Mouse (Mus musculus) CH12.LX (cell line): ENCODE data around the gene Hist1h3g. TPM values are rescaled to one million over a fixed set of nuclear protein-coding genes. Genes with fewer than 3 reads are reported as not detected.

Source experiments
- BHLHE40 ChIP-seq: IDR thresholded peaks from 2 replicates; pipeline ENCODE4 v1.6.1; 2011; ENCODE audit warnings: mild to moderate bottlenecking, low read depth, low read length, improper control_type of control experiment
- CHD1 ChIP-seq: IDR thresholded peaks from 2 replicates; pipeline ENCODE4 v1.6.1; 2012; ENCODE audit warnings: low read depth, low read length, improper control_type of control experiment, inconsistent platforms
- ELF1 ChIP-seq: IDR thresholded peaks from 2 replicates; pipeline ENCODE4 v1.6.1; 2014; ENCODE audit warnings: low read depth, mild to moderate bottlenecking, inconsistent platforms, low read length, improper control_type of control experiment
- ETS1 ChIP-seq: conservative IDR thresholded peaks from 2 replicates; pipeline ENCODE4 v1.6.1; 2012; ENCODE audit warnings: low read depth, mild to moderate bottlenecking, inconsistent platforms, low read length, improper control_type of control experiment, moderate library complexity
- IRF4 ChIP-seq: IDR thresholded peaks from 2 replicates; pipeline ENCODE4 v1.6.1; 2014; ENCODE audit warnings: low read depth, mild to moderate bottlenecking, inconsistent platforms, low read length, improper control_type of control experiment
- JUN ChIP-seq: IDR thresholded peaks from 2 replicates; pipeline ENCODE4 v1.6.1; 2011; ENCODE audit warnings: low read depth, mild to moderate bottlenecking, low read length, improper control_type of control experiment, moderate library complexity; ENCODE audit not compliant: insufficient read depth
- JUND ChIP-seq: conservative IDR thresholded peaks from 2 replicates; pipeline ENCODE4 v1.6.1; 2011; ENCODE audit warnings: low read depth, low read length, improper control_type of control experiment
- MAFK ChIP-seq: IDR thresholded peaks from 2 replicates; pipeline ENCODE4 v1.6.1; 2011; ENCODE audit warnings: low read length, improper control_type of control experiment; ENCODE audit not compliant: insufficient replicate concordance
- MAX ChIP-seq: IDR thresholded peaks from 2 replicates; pipeline ENCODE4 v1.6.1; 2011; ENCODE audit warnings: low read length, improper control_type of control experiment
- MXI1 ChIP-seq: IDR thresholded peaks from 2 replicates; pipeline ENCODE4 v1.6.1; 2011; ENCODE audit warnings: mild to moderate bottlenecking, low read depth, low read length, improper control_type of control experiment
- NELFE ChIP-seq: IDR thresholded peaks from 2 replicates; pipeline ENCODE4 v1.6.1; 2011; ENCODE audit warnings: low read depth, low read length, improper control_type of control experiment
- PAX5 ChIP-seq: IDR thresholded peaks from 2 replicates; pipeline ENCODE4 v1.6.1; 2012; ENCODE audit warnings: low read length, inconsistent platforms, mixed read lengths
- POLR2A ChIP-seq: IDR thresholded peaks from 2 replicates; pipeline ENCODE4 v1.6.1; 2011; ENCODE audit warnings: low read depth, mild to moderate bottlenecking, improper control_type of control experiment, low read length
- POLR2AphosphoS2 ChIP-seq: IDR thresholded peaks from 2 replicates; pipeline ENCODE4 v1.6.1; 2011; ENCODE audit warnings: low read depth, low read length, improper control_type of control experiment
- SIN3A ChIP-seq: IDR thresholded peaks from 2 replicates; pipeline ENCODE4 v1.6.1; 2012; ENCODE audit warnings: low read length, improper control_type of control experiment, inconsistent platforms
- UBTF ChIP-seq: IDR thresholded peaks from 2 replicates; pipeline ENCODE4 v1.6.1; 2012; ENCODE audit warnings: low read depth, mild to moderate bottlenecking, inconsistent platforms, low read length, improper control_type of control experiment, moderate library complexity
- USF1 ChIP-seq: IDR thresholded peaks from 2 replicates; pipeline ENCODE4 v1.6.1; 2014; ENCODE audit warnings: low read depth, mild to moderate bottlenecking, inconsistent platforms, low read length, improper control_type of control experiment
- ZNF384 ChIP-seq: IDR thresholded peaks from 2 replicates; pipeline ENCODE4 v1.6.1; 2012; ENCODE audit warnings: low read depth, low read length, improper control_type of control experiment, inconsistent platforms
- polyA plus RNA-seq: library from polyadenylated mRNA; unstranded; fragments of >175 nt; gene quantifications from 2 replicates; pipeline ENCODE4 v1.2.1, GENCODE M21; 2012; ENCODE audit warnings: low read depth; ENCODE audit not compliant: insufficient read length
- total RNA-seq, 2 experiments: library from RNA; depleted of rRNA; stranded (reverse); fragments of 300-350 nt in 1 of 2; fragments of >200 nt in 1 of 2; gene quantifications; 2 replicates each; pipeline ENCODE4 v1.2.3; 2012 to 2014

Hist1h3g gene
- total and polyA plus RNA-seq, 3 experiments: 3.4 to 608 (median 75.3) TPM

DNA sequence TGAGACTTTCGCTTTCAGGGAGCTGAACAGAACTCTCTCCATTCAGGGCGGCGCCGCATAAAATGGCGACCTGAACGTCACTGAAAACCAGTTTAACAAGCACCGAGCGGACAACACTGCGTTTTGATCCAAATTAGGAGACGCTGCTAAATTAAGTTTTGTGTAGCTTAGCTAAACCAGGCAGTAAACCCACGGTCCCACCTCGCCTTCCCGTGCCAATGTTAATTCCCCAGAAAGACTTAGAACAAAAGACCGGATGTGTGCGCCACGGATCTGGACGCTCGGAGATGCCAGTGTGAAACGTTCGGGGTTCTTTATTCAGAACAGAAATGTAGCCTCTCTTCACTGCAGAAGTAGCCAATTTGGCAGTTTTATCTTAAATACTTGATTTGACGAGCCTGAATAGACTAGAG is 49.8 kb downstream of the Hist1h3g start (continued):
- TF ChIP-seq ETS1 (no peak), PAX5 (no peak), MXI1 (no peak), MAFK (peak; percentile 51; the same call in 1 of the 2 replicates), MAX (no peak), JUND (0 out of 2 replicates have a peak, but pooled peaks have one; percentile 26), USF1 (no peak), SIN3A (peak; percentile 85), JUN (no peak), BHLHE40 (no peak; the same call in 1 of the 2 replicates), ELF1 (no peak), CHD1 (peak; percentile 69), POLR2AphosphoS2 (peak; percentile 100), IRF4 (peak; percentile 48; the same call in 1 of the 2 replicates), UBTF (no peak), NELFE (peak; percentile 67), POLR2A (peak; percentile 94), ZNF384 (no peak)
- TF ChIP-seq, all 38 proteins: peak for 14

Other genes with a start within 250 kb of the Hist1h3g start
Only the 20 nearest of the 34 such genes appear.
- gene Abt1, start 111.6 kb upstream of the Hist1h3g start, total RNA-seq (2012; rRNA removed): 10.1 and 13.1 TPM in 2 replicates
- 14.4 and 15.4 TPM in 2 replicates for gene Abt1, start 111.6 kb upstream of the Hist1h3g start, total RNA-seq (2014; rRNA removed)
- gene Abt1, start 111.6 kb upstream of the Hist1h3g start, polyA plus RNA-seq: 11.7 and 12.9 TPM in 2 replicates
- 0.38 and 0.51 TPM in 2 replicates for gene Btn1a1, start 69.5 kb upstream of the Hist1h3g start, total RNA-seq (2012; rRNA removed)
- gene Btn1a1, start 69.5 kb upstream of the Hist1h3g start, total RNA-seq (2014; rRNA removed): 0.20 TPM in 2 replicates
- gene Btn1a1, start 69.5 kb upstream of the Hist1h3g start, polyA plus RNA-seq: 0.08 and 0.21 TPM in 2 replicates
- 1.1 and 1.3 TPM in 2 replicates for gene Btn2a2, start 46.6 kb upstream of the Hist1h3g start, total RNA-seq (2012; rRNA removed)
- gene Btn2a2, start 46.6 kb upstream of the Hist1h3g start, total RNA-seq (2014; rRNA removed): 1.2 and 1.3 TPM in 2 replicates
- 2.1 and 2.8 TPM in 2 replicates for gene Btn2a2, start 46.6 kb upstream of the Hist1h3g start, polyA plus RNA-seq
- 4,350 and 4,957 TPM in 2 replicates for gene Hist1h4h, start 4.4 kb upstream of the Hist1h3g start, total RNA-seq (2012; rRNA removed)
- 14.0 and 19.4 TPM in 2 replicates for gene Hist1h4h, start 4.4 kb upstream of the Hist1h3g start, total RNA-seq (2014; rRNA removed)
- 3.4 and 5.5 TPM in 2 replicates for gene Hist1h4h, start 4.4 kb upstream of the Hist1h3g start, polyA plus RNA-seq
- gene Hist1h2af, start 1.5 kb upstream of the Hist1h3g start, total RNA-seq (2012; rRNA removed): 824 and 932 TPM in 2 replicates
- gene Hist1h2af, start 1.5 kb upstream of the Hist1h3g start, total RNA-seq (2014; rRNA removed): 45.2 and 57.1 TPM in 2 replicates
- 68.6 and 97.0 TPM in 2 replicates for gene Hist1h2af, start 1.5 kb upstream of the Hist1h3g start, polyA plus RNA-seq
- 261 and 290 TPM in 2 replicates for gene Hist1h2bh, start 8.0 kb downstream of the Hist1h3g start, total RNA-seq (2012; rRNA removed)
- 5.7 and 8.0 TPM in 2 replicates for gene Hist1h2bh, start 8.0 kb downstream of the Hist1h3g start, total RNA-seq (2014; rRNA removed)
- 0.56 and 0.77 TPM in 2 replicates for gene Hist1h2bh, start 8.0 kb downstream of the Hist1h3g start, polyA plus RNA-seq
- 553 and 608 TPM in 2 replicates for gene Hist1h3f, start 8.6 kb downstream of the Hist1h3g start, total RNA-seq (2012; rRNA removed)
- 5.1 and 8.0 TPM in 2 replicates for gene Hist1h3f, start 8.6 kb downstream of the Hist1h3g start, total RNA-seq (2014; rRNA removed)
- 0.23 and 0.30 TPM in 2 replicates for gene Hist1h3f, start 8.6 kb downstream of the Hist1h3g start, polyA plus RNA-seq
- gene Hist1h4f, start 16.2 kb downstream of the Hist1h3g start, total RNA-seq (2012; rRNA removed): 4,390 and 4,902 TPM in 2 replicates
- gene Hist1h4f, start 16.2 kb downstream of the Hist1h3g start, total RNA-seq (2014; rRNA removed): 17.8 and 27.1 TPM in 2 replicates
- 4.0 and 9.0 TPM in 2 replicates for gene Hist1h4f, start 16.2 kb downstream of the Hist1h3g start, polyA plus RNA-seq
- 112 and 132 TPM in 2 replicates for gene Hist1h1d, start 17.8 kb downstream of the Hist1h3g start, total RNA-seq (2012; rRNA removed)
- 1.8 and 2.3 TPM in 2 replicates for gene Hist1h1d, start 17.8 kb downstream of the Hist1h3g start, total RNA-seq (2014; rRNA removed)
- gene Hist1h1d, start 17.8 kb downstream of the Hist1h3g start, polyA plus RNA-seq: 0.11 and 0.14 TPM in 2 replicates
- gene Hist1h3e, start 26.9 kb downstream of the Hist1h3g start, total RNA-seq (2012; rRNA removed): 1,307 and 1,484 TPM in 2 replicates
- 20.6 and 24.2 TPM in 2 replicates for gene Hist1h3e, start 26.9 kb downstream of the Hist1h3g start, total RNA-seq (2014; rRNA removed)
- 2.2 and 3.1 TPM in 2 replicates for gene Hist1h3e, start 26.9 kb downstream of the Hist1h3g start, polyA plus RNA-seq
- gene Hist1h2ae, start 35.8 kb downstream of the Hist1h3g start, total RNA-seq (2012; rRNA removed): 648 and 652 TPM in 2 replicates
- gene Hist1h2ae, start 35.8 kb downstream of the Hist1h3g start, total RNA-seq (2014; rRNA removed): 13.4 and 16.3 TPM in 2 replicates
- 1.4 and 3.5 TPM in 2 replicates for gene Hist1h2ae, start 35.8 kb downstream of the Hist1h3g start, polyA plus RNA-seq
- gene Hist1h2bg, start 36.0 kb downstream of the Hist1h3g start, total RNA-seq (2012; rRNA removed): 2,765 and 3,252 TPM in 2 replicates
- 118 and 136 TPM in 2 replicates for gene Hist1h2bg, start 36.0 kb downstream of the Hist1h3g start, total RNA-seq (2014; rRNA removed)
- 9.1 and 9.4 TPM in 2 replicates for gene Hist1h2bg, start 36.0 kb downstream of the Hist1h3g start, polyA plus RNA-seq
- 1,243 and 1,273 TPM in 2 replicates for gene Hist1h2bf, start 38.8 kb downstream of the Hist1h3g start, total RNA-seq (2012; rRNA removed)
- 28.3 and 50.8 TPM in 2 replicates for gene Hist1h2bf, start 38.8 kb downstream of the Hist1h3g start, total RNA-seq (2014; rRNA removed)
- gene Hist1h2bf, start 38.8 kb downstream of the Hist1h3g start, polyA plus RNA-seq: 1.7 TPM in 1 of 2 replicates, not detected in the other
- 744 and 796 TPM in 2 replicates for gene Hist1h2ad, start 39.0 kb downstream of the Hist1h3g start, total RNA-seq (2012; rRNA removed)
- 9.1 and 13.2 TPM in 2 replicates for gene Hist1h2ad, start 39.0 kb downstream of the Hist1h3g start, total RNA-seq (2014; rRNA removed)
- gene Hist1h2ad, start 39.0 kb downstream of the Hist1h3g start, polyA plus RNA-seq: 0.53 TPM in 1 of 2 replicates, not detected in the other
- gene Hist1h3d, start 40.3 kb downstream of the Hist1h3g start, total RNA-seq (2012; rRNA removed): 164 and 182 TPM in 2 replicates
- gene Hist1h3d, start 40.3 kb downstream of the Hist1h3g start, total RNA-seq (2014; rRNA removed): 10.3 and 13.5 TPM in 2 replicates
- gene Hist1h3d, start 40.3 kb downstream of the Hist1h3g start, polyA plus RNA-seq: 0.65 and 0.94 TPM in 2 replicates
- 1,558 and 1,831 TPM in 2 replicates for gene Hist1h4d, start 46.2 kb downstream of the Hist1h3g start, total RNA-seq (2012; rRNA removed)
- 13.8 and 27.7 TPM in 2 replicates for gene Hist1h4d, start 46.2 kb downstream of the Hist1h3g start, total RNA-seq (2014; rRNA removed)
- gene Hist1h4d, start 46.2 kb downstream of the Hist1h3g start, polyA plus RNA-seq: 2.4 and 6.7 TPM in 2 replicates
- gene Hist1h2be, start 85.7 kb downstream of the Hist1h3g start, total RNA-seq (2012; rRNA removed): 268 and 282 TPM in 2 replicates
- 3.4 and 4.7 TPM in 2 replicates for gene Hist1h2be, start 85.7 kb downstream of the Hist1h3g start, total RNA-seq (2014; rRNA removed)
- 0.57 and 0.70 TPM in 2 replicates for gene Hist1h2be, start 85.7 kb downstream of the Hist1h3g start, polyA plus RNA-seq
- 486 and 504 TPM in 2 replicates for gene Hist1h1e, start 87.1 kb downstream of the Hist1h3g start, total RNA-seq (2012; rRNA removed)
- 12.2 and 18.3 TPM in 2 replicates for gene Hist1h1e, start 87.1 kb downstream of the Hist1h3g start, total RNA-seq (2014; rRNA removed)
- 1.5 and 1.9 TPM in 2 replicates for gene Hist1h1e, start 87.1 kb downstream of the Hist1h3g start, polyA plus RNA-seq
- gene Hist1h2ac, start 148.5 kb downstream of the Hist1h3g start, total RNA-seq (2012; rRNA removed): 114 and 122 TPM in 2 replicates
- 0.96 and 0.97 TPM in 2 replicates for gene Hist1h2ac, start 148.5 kb downstream of the Hist1h3g start, total RNA-seq (2014; rRNA removed)
- gene Hist1h2ac, start 148.5 kb downstream of the Hist1h3g start, polyA plus RNA-seq: 0.14 TPM in 1 of 2 replicates, not detected in the other
- 436 and 456 TPM in 2 replicates for gene Hist1h2bc, start 148.8 kb downstream of the Hist1h3g start, total RNA-seq (2012; rRNA removed)
- gene Hist1h2bc, start 148.8 kb downstream of the Hist1h3g start, total RNA-seq (2014; rRNA removed): 16.1 and 17.4 TPM in 2 replicates
- 1.1 and 2.2 TPM in 2 replicates for gene Hist1h2bc, start 148.8 kb downstream of the Hist1h3g start, polyA plus RNA-seq